Mouse (Mus musculus): Measurements from ENCODE around the gene AI182371. TPM values are rescaled to one million over a fixed set of nuclear protein-coding genes. Genes with fewer than 3 reads are reported as not detected.

The AI182371 gene
- polyA plus RNA-seq, 1 experiment from 2014 or later: 0.87 TPM

GRCm38 (mm10) chr2:35087418-35087817, 13.9 kb downstream of the AI182371 start:
- Histone ChIP-seq H3K36me3 (ENCODE audit: control insufficient read depth, insufficient read depth, low read length) (no peaks in the 10 kb centered on the region), H3K4me2 (ENCODE audit: low read depth, low read length) (no peak overlapping the region), H3K4me3 (ENCODE audit: low read length) (no peak overlapping the region), H3K9me3 (ENCODE audit: control insufficient read depth, low read length) (no peaks in the 10 kb centered on the region), H3K27ac (ENCODE audit: low read length) (no peak overlapping the region), H3K4me1 (ENCODE audit: control insufficient read depth, insufficient read depth, low read length) (no peaks in the 10 kb centered on the region), H3K27me3 (replicated peaks; ENCODE audit: control insufficient read depth, insufficient read depth, low read length) (no peaks in the 10 kb centered on the region), H3K9ac (ENCODE audit: low read depth, low read length) (no peak overlapping the region)
- WGBS: 73% methylated on average over 4 of the region's 4 CpGs
- no peak for ATAC-seq

GRCm38 (mm10) chr2:35079166-35079565, 22.2 kb downstream of the AI182371 start:
- Histone ChIP-seq H3K4me2 (ENCODE audit: low read depth, low read length) (no peak overlapping the region), H3K9me3 (ENCODE audit: control insufficient read depth, low read length) (no peaks in the 10 kb centered on the region), H3K4me1 (ENCODE audit: control insufficient read depth, insufficient read depth, low read length) (no peaks in the 10 kb centered on the region), H3K4me3 (ENCODE audit: low read length) (no peak overlapping the region), H3K9ac (ENCODE audit: low read depth, low read length) (no peak overlapping the region), H3K36me3 (ENCODE audit: control insufficient read depth, insufficient read depth, low read length) (no peaks in the 10 kb centered on the region), H3K27me3 (replicated peaks; ENCODE audit: control insufficient read depth, insufficient read depth, low read length) (no peaks in the 10 kb centered on the region), H3K27ac (ENCODE audit: low read length) (no peak overlapping the region)
- no peak for ATAC-seq
- 73% methylated on average over 6 of the region's 6 CpGs for WGBS

- H3K4me1 ChIP-seq (ENCODE audit: control insufficient read depth, insufficient read depth, low read length): no peaks in the 10 kb centered on the region
- H3K27ac ChIP-seq (ENCODE audit: low read length): no peak overlapping the region
- WGBS: 71% methylated on average over 3 of the region's 3 CpGs
- no peak overlapping the region for H3K4me3 ChIP-seq (ENCODE audit: low read length)
- H3K27me3 ChIP-seq (replicated peaks; ENCODE audit: control insufficient read depth, insufficient read depth, low read length): no peaks in the 10 kb centered on the region
- peak; percentile 63 for ATAC-seq
- H3K9me3 ChIP-seq (ENCODE audit: control insufficient read depth, low read length): peaks cover 5% of the 10 kb centered on the region
- H3K9ac ChIP-seq (ENCODE audit: low read depth, low read length): no peak overlapping the region
- no peaks in the 10 kb centered on the region for H3K36me3 ChIP-seq (ENCODE audit: control insufficient read depth, insufficient read depth, low read length)
- H3K4me2 ChIP-seq (ENCODE audit: low read depth, low read length): no peak overlapping the region
These were observed 27.0 kb downstream of the AI182371 start for GRCm38 (mm10) chr2:35074328-35074727.

GRCm38 (mm10) chr2:35072547-35072946, 28.8 kb downstream of the AI182371 start:
- Histone ChIP-seq H3K4me1 (ENCODE audit: control insufficient read depth, insufficient read depth, low read length) (no peaks in the 10 kb centered on the region), H3K27ac (ENCODE audit: low read length) (no peak overlapping the region), H3K4me3 (ENCODE audit: low read length) (no peak overlapping the region), H3K36me3 (ENCODE audit: control insufficient read depth, insufficient read depth, low read length) (no peaks in the 10 kb centered on the region), H3K9ac (ENCODE audit: low read depth, low read length) (no peak overlapping the region), H3K4me2 (ENCODE audit: low read depth, low read length) (no peak overlapping the region), H3K9me3 (ENCODE audit: control insufficient read depth, low read length) (peaks cover 5% of the 10 kb centered on the region), H3K27me3 (replicated peaks; ENCODE audit: control insufficient read depth, insufficient read depth, low read length) (no peaks in the 10 kb centered on the region)
- WGBS: 60% methylated on average over 2 of the region's 2 CpGs
- ATAC-seq: no peak

GRCm38 (mm10) chr2:35070275-35070674, 31.1 kb downstream of the AI182371 start:
- WGBS: 78% methylated on average over 4 of the region's 4 CpGs
- Histone ChIP-seq H3K36me3 (ENCODE audit: control insufficient read depth, insufficient read depth, low read length) (no peaks in the 10 kb centered on the region), H3K27ac (ENCODE audit: low read length) (no peak overlapping the region), H3K27me3 (replicated peaks; ENCODE audit: control insufficient read depth, insufficient read depth, low read length) (no peaks in the 10 kb centered on the region), H3K4me3 (ENCODE audit: low read length) (no peak overlapping the region), H3K9ac (ENCODE audit: low read depth, low read length) (no peak overlapping the region), H3K4me2 (ENCODE audit: low read depth, low read length) (no peak overlapping the region), H3K4me1 (ENCODE audit: control insufficient read depth, insufficient read depth, low read length) (no peaks in the 10 kb centered on the region), H3K9me3 (ENCODE audit: control insufficient read depth, low read length) (peaks cover 5% of the 10 kb centered on the region)
- ATAC-seq: no peak

- 91% methylated on average over 1 of the region's 1 CpGs for WGBS
- no peak for ATAC-seq
- Histone ChIP-seq H3K9ac (ENCODE audit: low read depth, low read length) (no peak overlapping the region), H3K9me3 (ENCODE audit: control insufficient read depth, low read length) (peaks cover 5% of the 10 kb centered on the region), H3K27me3 (replicated peaks; ENCODE audit: control insufficient read depth, insufficient read depth, low read length) (no peaks in the 10 kb centered on the region), H3K27ac (ENCODE audit: low read length) (no peak overlapping the region), H3K4me2 (ENCODE audit: low read depth, low read length) (no peak overlapping the region), H3K4me3 (ENCODE audit: low read length) (no peak overlapping the region), H3K36me3 (ENCODE audit: control insufficient read depth, insufficient read depth, low read length) (no peaks in the 10 kb centered on the region), H3K4me1 (ENCODE audit: control insufficient read depth, insufficient read depth, low read length) (no peaks in the 10 kb centered on the region)
These were observed 32.2 kb downstream of the AI182371 start for GRCm38 (mm10) chr2:35069124-35069523.

GRCm38 (mm10) chr2:35067117-35067516, 34.2 kb downstream of the AI182371 start:
- Histone ChIP-seq H3K27ac (ENCODE audit: low read length) (no peak overlapping the region), H3K4me1 (ENCODE audit: control insufficient read depth, insufficient read depth, low read length) (no peaks in the 10 kb centered on the region), H3K9ac (ENCODE audit: low read depth, low read length) (no peak overlapping the region), H3K27me3 (replicated peaks; ENCODE audit: control insufficient read depth, insufficient read depth, low read length) (no peaks in the 10 kb centered on the region), H3K9me3 (ENCODE audit: control insufficient read depth, low read length) (no peaks in the 10 kb centered on the region), H3K36me3 (ENCODE audit: control insufficient read depth, insufficient read depth, low read length) (no peaks in the 10 kb centered on the region), H3K4me2 (ENCODE audit: low read depth, low read length) (no peak overlapping the region), H3K4me3 (ENCODE audit: low read length) (no peak overlapping the region)
- WGBS: 90% methylated on average over 11 of the region's 11 CpGs
- no peak for ATAC-seq

GRCm38 (mm10) chr2:35066525-35067082, 34.7 kb downstream of the AI182371 start:
- Histone ChIP-seq H3K9me3 (ENCODE audit: control insufficient read depth, low read length) (no peaks in the 10 kb centered on the region), H3K36me3 (ENCODE audit: control insufficient read depth, insufficient read depth, low read length) (no peaks in the 10 kb centered on the region), H3K27ac (ENCODE audit: low read length) (no peak overlapping the region), H3K4me1 (ENCODE audit: control insufficient read depth, insufficient read depth, low read length) (no peaks in the 10 kb centered on the region), H3K4me2 (ENCODE audit: low read depth, low read length) (no peak overlapping the region), H3K27me3 (replicated peaks; ENCODE audit: control insufficient read depth, insufficient read depth, low read length) (no peaks in the 10 kb centered on the region), H3K4me3 (ENCODE audit: low read length) (no peak overlapping the region), H3K9ac (ENCODE audit: low read depth, low read length) (no peak overlapping the region)
- 90% methylated on average over 13 of the region's 13 CpGs for WGBS
- no peak for ATAC-seq

- Histone ChIP-seq H3K9ac (ENCODE audit: low read depth, low read length) (no peak overlapping the region), H3K36me3 (ENCODE audit: control insufficient read depth, insufficient read depth, low read length) (no peaks in the 10 kb centered on the region), H3K27ac (ENCODE audit: low read length) (no peak overlapping the region), H3K4me1 (ENCODE audit: control insufficient read depth, insufficient read depth, low read length) (no peaks in the 10 kb centered on the region), H3K4me2 (ENCODE audit: low read depth, low read length) (no peak overlapping the region), H3K9me3 (ENCODE audit: control insufficient read depth, low read length) (no peaks in the 10 kb centered on the region), H3K4me3 (ENCODE audit: low read length) (no peak overlapping the region), H3K27me3 (replicated peaks; ENCODE audit: control insufficient read depth, insufficient read depth, low read length) (no peaks in the 10 kb centered on the region)
- 88% methylated on average over 6 of the region's 6 CpGs for WGBS
- no peak for ATAC-seq
These were observed 37.9 kb downstream of the AI182371 start for GRCm38 (mm10) chr2:35063333-35064030.

- ATAC-seq: no peak
- Histone ChIP-seq H3K9me3 (ENCODE audit: control insufficient read depth, low read length) (no peaks in the 10 kb centered on the region), H3K4me2 (ENCODE audit: low read depth, low read length) (no peak within 1 kb of the TSS), H3K9ac (ENCODE audit: low read depth, low read length) (no peak within 1 kb of the TSS), H3K27ac (ENCODE audit: low read length) (no peak within 1 kb of the TSS), H3K4me1 (ENCODE audit: control insufficient read depth, insufficient read depth, low read length) (no peaks in the 10 kb centered on the region), H3K27me3 (replicated peaks; ENCODE audit: control insufficient read depth, insufficient read depth, low read length) (no peaks in the 10 kb centered on the region), H3K4me3 (ENCODE audit: low read length) (no peak within 1 kb of the TSS), H3K36me3 (ENCODE audit: control insufficient read depth, insufficient read depth, low read length) (no peaks in the 10 kb centered on the region)
- 71% methylated on average over 5 of the region's 5 CpGs for WGBS
These were observed 40.0 kb downstream of the AI182371 start, which contains the start of gene Hc for GRCm38 (mm10) chr2:35061338-35061737. Hc (minus strand) TSS chr2:35061438.
